Mouse (Mus musculus) mesoderm, embryonic 11.5 days (tissue): ENCODE results near the gene C2cd3.
"Not testable (repeated sequence)": the region's sequence is repeated elsewhere in the genome, so short reads cannot be mapped to it uniquely, and the experiment has no call there.

Source experiments
- DNase-seq: peaks from one replicate; pipeline ENCODE4 v3.0.0-alpha.2; 2012; ENCODE audit warnings: low read depth, low spot score

The C2cd3 gene

DNA sequence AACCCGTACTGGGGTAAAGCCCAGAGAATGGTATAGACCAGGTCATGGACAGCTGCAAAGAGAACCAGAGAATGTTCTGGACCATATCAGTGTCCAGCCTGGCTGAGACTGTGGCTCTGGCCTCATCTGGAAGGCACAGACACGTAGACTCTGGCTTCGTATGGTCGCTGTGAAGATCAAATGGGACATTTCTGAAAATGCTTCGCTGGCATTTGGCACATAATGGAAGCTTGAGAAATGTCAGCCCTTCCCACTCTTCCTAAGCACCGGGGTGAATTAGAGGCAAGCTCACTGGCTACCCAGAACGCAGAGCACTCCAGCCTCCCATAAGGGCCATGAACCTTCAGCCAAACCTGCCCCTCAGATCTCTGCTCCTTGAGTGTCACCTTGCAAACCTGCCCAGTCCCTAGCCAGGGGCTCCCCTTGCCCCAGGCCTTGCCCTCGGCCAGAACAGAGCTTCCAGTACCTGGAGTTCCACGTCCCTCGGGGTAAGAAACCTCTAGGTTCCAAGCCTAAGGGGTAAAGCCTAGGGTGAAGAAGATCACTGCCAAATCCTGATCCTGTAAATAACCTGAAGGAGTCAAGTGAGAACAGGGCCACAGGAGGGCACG, 98.9 kb downstream of the C2cd3 start:
- DNase-seq: no peak

DNA sequence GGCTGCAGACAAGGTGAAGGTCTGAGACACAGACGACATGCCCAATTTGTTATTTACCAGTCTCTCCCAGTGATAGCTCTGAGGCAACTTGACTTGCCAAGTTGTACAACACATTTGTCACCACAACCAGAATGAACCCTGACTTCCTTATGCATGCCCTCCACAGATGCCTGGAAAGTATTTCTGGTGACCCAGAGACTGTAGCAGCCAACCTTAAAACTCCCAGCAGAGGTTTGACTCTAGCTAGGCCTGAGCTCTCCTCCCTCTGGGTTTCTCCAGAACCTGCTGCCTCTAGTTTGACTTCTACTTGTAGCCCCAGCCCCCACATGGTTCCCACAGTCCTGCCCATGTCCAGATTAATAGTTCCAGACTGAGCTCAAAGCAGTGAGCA, 99.4 kb downstream of the C2cd3 start:
- DNase-seq: no peak

DNA sequence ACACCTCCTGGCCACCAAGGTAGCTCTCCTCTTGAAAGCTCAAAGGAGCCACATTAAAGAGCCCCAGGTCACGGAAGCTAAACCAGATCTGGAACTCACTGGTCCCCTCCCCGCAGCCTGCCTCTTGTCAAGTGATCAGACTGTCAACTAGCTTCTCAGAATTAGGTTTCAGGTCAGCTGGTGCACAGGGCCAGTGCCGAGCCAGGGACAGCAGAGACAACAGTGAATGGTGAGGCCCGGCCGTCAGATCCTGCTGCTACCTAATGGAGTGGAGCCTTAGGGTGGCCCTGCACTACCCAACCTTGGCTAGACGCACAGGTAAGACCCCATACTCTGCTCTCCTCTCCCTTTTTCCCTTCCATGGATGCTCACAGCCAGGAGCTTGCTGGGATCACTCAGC, 100.7 kb downstream of the C2cd3 start, which contains the start of gene Ucp3:
Gene Ucp3 (plus strand): TSS at position 214 of the 400 bp plus-strand sequence.
- no peak for DNase-seq

DNA sequence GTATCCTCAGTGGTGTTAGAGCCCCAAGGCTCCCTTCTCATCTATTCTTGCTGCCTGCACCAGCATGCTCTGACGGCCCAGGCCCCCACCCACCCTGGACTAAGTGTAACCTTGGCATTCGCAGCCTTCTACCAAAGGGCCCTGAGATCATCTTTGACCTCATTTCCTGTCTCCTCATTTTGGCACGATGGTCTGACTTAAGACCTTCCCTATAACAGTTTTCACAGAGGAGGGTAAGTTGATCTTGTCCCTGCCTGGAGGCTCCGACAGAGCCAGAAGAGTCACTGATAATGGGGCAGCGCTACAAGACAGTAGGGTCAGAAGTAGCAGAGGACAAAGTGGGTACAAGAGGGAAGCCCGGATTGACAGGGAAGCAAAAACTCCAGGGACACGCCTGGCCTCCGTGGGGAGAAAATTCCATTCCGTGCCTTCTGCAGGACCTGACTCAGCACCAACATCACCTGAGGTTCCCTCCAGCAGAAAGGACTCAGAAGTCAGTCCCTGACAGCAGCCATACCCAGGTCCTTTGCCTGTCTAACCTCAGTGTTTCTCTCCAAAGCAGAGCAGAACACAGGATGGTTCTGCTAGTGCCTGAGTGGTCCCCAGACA, 101.9 kb downstream of the C2cd3 start:
- DNase-seq: no peak

DNA sequence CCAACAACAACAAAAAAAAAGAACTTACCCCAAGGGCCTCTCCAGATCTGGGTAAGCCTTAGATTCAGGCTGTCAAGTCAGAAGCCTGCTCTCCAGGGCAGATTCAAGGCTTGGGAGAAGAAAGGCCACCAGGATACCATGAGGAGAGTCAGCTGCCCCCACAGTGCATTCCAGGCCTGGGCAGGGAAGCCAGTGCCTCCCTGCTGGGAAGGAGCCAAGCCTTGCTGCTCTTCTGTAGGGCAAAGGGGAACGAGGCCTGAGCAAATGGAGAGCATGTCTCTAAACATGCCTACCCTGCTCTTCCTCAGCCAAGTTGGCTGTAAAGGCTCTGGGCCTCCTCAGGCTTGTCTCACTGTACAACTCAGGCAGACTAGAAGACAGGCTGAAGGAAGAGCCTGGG, 102.6 kb downstream of the C2cd3 start:
- no peak for DNase-seq

DNA sequence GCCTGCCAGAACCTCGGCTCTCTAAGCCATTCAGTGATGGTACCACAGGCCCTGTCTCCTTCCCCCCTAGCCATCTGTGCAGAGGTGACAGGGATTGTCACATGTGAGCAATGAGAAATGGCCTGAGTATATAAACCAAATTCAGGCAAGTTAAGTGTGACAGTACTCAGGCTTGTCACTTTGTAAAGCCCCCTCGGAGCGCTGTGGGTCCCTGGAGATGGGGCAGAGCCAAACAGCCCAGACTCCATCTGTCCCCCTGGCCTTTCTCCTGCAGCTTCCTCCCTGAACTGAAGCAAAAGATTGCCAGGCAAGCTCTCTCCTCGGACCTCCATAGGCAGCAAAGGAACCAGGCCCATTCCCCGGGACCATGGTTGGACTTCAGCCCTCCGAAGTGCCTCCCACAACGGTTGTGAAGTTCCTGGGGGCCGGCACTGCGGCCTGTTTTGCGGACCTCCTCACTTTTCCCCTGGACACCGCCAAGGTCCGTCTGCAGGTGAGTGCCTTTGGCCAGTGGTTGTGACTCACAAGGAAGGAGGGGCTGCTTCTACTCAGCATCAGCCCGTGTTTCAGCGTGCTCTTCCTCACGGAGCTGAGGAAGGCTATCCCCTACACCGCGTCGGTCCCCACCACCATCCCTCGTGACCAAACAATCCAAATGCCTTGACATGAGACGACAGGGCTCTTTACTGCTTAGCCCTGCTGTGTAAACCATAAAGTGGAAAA, 107.2 kb downstream of the C2cd3 start:
- DNase-seq: no peak

- DNase-seq: no peak
Observed at GRCm38 (mm10) chr7:100479823-100480164, 107.8 kb downstream of the C2cd3 start.

- DNase-seq: no peak
Observed at GRCm38 (mm10) chr7:100480175-100480574, 108.1 kb downstream of the C2cd3 start.

GRCm38 (mm10) chr7:100482046-100482445, 110.0 kb downstream of the C2cd3 start:
- DNase-seq: not testable (repeated sequence)

DNA sequence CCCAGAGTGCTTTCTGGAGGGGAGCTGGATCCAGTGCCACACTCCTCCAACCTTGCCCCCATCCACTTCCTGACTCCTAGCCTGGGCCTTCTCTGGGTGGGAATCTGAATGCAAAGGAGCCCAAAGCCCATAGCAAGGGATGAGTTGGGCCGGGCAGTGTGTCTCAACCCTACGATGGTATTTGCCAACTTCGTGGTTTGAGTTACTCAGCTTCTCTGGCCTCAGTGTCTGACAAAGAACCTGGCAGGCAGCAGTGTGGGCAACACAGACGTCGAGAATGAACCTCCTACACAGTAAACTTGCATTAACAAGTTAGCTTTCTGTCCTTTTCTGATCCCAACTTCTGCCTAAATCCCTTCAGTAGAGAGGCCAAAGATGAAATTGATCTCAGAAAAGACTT, 112.5 kb downstream of the C2cd3 start:
- no peak for DNase-seq

DNA sequence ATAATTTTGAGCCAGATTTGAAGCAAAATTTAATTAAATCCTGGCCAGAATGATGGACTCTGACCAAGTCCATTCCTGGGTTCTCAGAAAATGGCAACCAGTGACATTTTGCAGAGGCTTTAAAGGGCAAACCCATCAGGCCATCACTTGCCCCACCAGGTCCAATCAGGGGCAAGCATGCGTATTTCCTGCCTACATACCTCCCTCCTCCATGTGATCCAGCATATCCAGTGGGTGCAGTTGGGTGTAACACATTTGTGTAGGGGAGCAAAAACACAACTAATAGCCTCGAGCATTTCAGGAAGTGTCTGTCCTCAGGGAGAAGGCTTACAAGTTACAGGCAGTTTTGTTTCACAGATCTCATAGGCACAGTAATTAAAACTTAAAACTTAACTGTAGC, 115.3 kb downstream of the C2cd3 start:
- no peak for DNase-seq

DNA sequence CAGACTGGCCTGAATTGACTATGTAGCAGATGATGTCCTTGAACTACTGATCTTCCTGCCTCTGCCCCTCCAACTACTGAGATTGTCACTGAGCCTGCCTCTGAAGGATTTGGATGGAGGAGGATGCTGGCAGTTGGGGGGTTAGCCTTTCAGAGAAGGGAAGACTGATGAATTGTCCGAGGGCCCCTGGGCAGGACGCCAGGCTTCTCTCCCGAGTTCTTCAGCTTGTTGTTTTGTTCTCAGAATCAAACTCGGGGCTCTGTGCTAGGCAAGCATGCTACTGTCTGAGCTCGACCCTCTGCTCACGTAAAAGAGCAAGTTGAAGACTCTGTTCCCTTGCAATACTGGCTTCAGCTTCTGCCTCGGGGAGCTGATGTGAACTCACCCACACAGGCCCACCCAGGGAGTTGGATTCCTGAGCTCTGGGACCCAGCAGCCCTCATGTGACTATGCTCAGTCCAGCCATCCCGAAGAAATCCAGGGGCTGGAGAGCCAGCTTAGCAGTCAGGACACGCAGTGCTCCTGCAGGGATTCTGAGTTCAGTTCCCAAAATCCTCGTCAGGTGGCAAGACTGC, 116.5 kb downstream of the C2cd3 start:
- no peak for DNase-seq

- no peak for DNase-seq
Observed at GRCm38 (mm10) chr7:100492391-100493116, 120.5 kb downstream of the C2cd3 start.

DNA sequence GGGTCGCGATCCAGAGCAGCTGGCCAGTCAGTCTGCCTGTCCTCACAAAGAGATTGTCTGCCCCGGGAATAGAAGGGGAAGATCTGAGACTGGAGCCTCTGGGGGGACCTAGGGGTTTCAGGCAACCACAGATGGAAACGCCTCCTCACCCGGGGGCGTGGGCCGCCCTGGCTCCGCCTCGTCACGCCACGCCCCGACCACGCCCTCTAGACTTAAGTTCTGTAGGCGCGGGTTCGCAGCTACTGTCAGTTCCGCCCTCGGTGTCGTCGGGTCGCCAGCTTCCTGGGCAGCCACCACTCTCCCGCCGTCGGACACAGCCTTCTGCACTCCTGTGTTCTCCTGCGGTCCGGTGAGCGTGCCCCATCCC, 121.1 kb downstream of the C2cd3 start, which contains the start of gene Ucp2:
Gene Ucp2 (plus strand): TSS at position 221 of the 367 bp plus-strand sequence.
- peak; percentile 77 for DNase-seq

- peak; percentile 63 for DNase-seq
Observed at GRCm38 (mm10) chr7:100493484-100494414, 121.7 kb downstream of the C2cd3 start.

- no peak for DNase-seq
Observed at GRCm38 (mm10) chr7:100494415-100494831, 122.4 kb downstream of the C2cd3 start.

DNA sequence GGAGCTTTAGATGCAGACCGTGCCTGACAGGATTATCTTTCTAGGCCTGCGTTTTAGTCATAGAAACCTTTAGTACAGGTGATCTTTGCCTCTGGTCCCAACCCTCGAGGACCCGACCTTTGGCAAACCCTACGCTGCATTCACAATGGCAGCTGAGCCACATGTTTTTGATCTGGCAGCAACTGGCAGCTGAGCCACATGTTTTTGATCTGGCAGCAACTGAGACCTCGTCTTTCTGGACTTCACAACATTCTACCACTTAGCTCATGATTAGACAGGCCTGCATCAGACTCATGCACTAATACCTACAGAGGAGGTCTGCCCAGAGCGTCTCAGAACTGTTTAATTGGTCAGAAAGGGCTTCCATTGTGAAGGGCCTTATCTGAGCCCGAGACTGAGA, 123.0 kb downstream of the C2cd3 start:
- DNase-seq: no peak

DNA sequence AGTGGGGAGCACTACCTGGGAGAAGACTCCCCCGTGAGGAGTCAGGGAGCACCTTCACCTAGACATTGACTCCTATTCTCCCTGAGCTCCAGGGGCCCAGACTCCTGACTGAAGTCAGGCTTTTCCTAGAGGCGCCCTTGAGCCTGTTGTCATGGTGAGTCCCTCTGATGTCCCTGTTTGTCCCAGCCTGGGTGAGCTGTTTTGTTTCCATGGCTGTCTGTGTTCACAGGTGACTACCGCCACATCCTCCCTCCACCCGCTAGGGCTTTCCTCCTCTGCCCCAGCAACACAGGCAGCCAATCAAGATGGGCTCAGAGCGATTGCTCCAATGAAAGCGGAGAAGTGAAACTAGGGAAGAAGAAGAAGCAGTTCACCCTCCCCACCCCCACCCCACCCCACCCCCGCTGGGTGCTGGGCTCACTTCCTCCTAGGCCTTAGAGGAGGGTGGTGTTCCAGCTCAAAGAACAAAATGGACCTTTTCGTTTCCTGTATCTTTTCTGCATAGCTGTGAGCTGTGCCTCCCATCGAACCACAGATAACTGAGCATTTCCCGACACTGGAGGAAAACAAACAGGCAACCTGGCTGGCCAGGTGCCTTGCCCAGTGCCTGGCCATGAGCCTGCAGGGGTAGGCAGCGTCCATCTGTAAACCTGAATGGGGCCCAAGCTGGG, 123.7 kb downstream of the C2cd3 start:
- peak; percentile 53 for DNase-seq

DNA sequence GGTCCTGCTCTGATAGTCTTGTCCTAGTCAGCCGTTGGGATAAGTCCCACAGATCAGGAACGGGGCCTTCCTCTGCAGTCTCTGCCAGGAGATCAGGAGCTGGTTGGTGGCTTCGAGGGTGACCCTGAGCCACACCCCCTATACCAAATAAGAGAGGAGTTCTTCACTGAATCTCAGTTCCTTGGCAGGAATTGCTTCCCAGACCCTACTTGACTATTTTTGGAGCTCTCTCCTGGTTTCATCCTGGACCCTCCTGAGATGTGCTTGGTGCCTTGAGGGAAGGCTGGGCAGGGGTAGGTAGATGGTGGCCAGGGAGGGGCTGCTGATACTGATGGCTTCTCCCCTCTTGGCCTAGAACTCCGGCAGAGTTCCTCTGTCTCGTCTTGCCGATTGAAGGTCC, 124.3 kb downstream of the C2cd3 start:
- DNase-seq: no peak

GRCm38 (mm10) chr7:100496791-100497190, 124.8 kb downstream of the C2cd3 start:
- DNase-seq: no peak
